Mouse (Mus musculus): ENCODE measurements at regions not wholly inside any gene's neighbourhood (a gene's known extent, or its start where the extent isn't known, plus 50 kb on each side); places are given as distances from the start of the nearest gene placed in this dataset.
"Not testable (repeated sequence)": the region's sequence is repeated elsewhere in the genome, so short reads cannot be mapped to it uniquely, and the experiment has no call there.

DNA sequence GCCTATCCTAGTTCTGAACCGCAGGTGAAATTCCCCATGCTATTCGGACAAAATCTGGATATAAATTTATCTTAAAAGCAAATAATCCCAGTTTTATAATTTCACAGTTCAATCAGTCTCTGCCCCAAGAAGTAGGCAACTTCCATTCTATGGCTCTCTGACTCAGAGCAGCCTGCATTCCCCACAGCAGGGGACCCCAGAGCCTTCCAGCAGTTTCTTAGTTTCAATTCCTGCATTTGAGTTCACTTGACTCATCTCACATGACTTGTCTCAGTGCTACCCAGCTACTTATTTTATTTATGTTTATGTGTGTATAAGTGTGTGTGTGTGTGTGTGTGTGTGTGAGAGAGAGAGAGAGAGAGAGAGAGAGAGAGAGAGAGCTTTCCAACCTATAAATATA, 650.0 kb downstream of the Nebl start:
- ATAC-seq (replicated peaks; ENCODE audit: poor library complexity), result no peak

DNA sequence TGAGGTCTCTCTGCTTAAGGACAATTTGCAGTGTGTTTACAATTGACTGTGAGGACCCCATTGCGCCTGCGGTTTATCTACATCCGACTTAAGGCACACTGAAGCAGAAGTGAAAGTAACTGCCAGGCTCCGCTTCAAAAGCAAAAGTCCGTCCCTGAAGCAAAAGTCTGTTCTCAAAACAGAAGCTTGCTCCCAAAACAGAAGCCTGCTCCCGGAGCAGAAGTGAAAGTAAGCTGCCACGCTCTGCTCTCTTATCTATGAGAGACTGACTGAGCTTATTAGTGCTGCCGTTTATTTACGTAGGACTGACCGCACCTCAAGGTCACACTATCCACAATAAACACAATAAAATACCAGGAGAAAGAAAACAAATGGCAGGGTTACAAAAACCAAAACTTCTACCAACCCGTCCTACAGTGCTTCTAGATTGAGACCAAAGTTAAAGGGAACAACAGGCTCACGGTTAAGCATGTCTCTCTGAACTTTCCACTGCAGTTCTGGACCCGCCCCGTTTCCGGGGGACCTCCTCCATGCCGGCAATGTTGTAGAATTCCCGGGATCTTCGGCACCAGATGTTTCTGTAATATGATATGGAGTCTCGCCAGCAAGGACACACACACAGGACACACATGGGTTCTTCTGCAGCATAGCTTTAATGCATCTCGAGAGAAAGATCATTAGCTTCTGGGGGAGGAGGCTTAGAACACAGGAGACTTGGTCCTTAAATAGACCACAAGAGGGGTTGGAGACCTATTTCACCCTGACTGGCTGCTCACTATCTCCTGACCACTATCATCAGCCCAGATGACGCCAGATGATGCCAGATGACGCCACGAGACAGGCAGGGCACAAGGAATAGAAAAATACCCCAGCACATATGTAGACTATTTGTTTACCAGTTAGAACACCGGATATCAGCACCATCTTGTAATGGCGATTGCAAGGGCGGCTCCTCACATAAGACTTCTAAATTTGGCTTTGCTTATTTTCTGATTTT, 665.8 kb downstream of the Nebl start:
- not testable (repeated sequence) for ATAC-seq (replicated peaks; ENCODE audit: poor library complexity)

All from megakaryocyte progenitor cell, adult 5-6 weeks (primary cell).